Mouse (Mus musculus): ENCODE results near the gene Vwce. TPM values are rescaled to one million over a fixed set of nuclear protein-coding genes. Genes with fewer than 3 reads are reported as not detected.

The Vwce gene
- polyA plus RNA-seq, 1 experiment from 2014 or later, result 1.2 TPM

DNA sequence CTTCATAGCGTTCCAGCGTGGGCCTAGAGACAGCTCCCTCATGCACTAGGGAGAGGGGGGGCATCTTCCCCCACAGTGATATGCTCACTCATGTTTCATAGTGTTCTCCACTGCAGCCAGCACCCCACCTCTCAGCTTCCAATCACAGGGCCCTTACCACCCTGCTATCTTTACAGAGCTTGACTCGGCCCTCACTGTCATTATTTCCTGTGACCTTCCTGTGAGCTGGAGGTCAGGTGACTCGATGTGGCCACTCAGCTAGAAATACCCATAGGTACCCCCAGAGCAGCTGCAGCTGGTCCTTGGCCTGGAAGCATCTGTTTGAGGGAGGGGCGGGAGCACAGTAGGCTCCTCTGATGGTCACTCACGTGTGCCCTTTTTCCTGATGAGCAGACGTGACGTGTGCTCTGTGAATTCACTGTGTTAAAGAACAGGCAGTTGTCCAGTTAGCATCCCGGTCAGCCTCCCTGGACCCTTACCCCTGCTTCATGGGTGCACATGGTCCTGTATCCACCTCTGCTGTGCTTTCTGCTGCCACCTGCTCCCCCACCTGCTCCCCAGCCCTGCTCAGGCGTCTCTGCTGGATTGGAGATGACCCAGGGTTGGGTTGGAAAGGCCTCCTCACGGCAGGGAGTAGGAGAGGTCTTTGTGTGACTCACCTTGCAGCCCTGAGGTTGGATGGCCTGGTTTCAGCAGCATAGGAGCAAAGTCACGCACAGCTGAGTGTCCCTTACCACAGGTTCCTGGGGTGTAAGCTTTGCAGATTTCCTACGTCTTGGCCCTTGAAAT lies 73.3 kb downstream of the Vwce start:
- ATAC-seq, result no peak
- Histone ChIP-seq H3K27ac (ENCODE audit: low read depth, low read length) (no peak overlapping the region), H3K4me2 (ENCODE audit: low read length) (no peak overlapping the region), H3K4me3 (ENCODE audit: low read length) (no peak overlapping the region), H3K4me1 (ENCODE audit: control insufficient read depth, insufficient read depth, low read depth, low read length) (peaks cover 16% of the 10 kb centered on the region), H3K36me3 (ENCODE audit: control insufficient read depth, insufficient read depth, low read length) (peaks cover 14% of the 10 kb centered on the region), H3K27me3 (replicated peaks; ENCODE audit: control insufficient read depth, insufficient read depth, low read length) (no peaks in the 10 kb centered on the region), H3K9ac (ENCODE audit: low read depth, low read length) (no peak overlapping the region), H3K9me3 (ENCODE audit: control insufficient read depth, low read length) (no peaks in the 10 kb centered on the region)
- WGBS, result 76% methylated on average over 13 of the region's 13 CpGs

DNA sequence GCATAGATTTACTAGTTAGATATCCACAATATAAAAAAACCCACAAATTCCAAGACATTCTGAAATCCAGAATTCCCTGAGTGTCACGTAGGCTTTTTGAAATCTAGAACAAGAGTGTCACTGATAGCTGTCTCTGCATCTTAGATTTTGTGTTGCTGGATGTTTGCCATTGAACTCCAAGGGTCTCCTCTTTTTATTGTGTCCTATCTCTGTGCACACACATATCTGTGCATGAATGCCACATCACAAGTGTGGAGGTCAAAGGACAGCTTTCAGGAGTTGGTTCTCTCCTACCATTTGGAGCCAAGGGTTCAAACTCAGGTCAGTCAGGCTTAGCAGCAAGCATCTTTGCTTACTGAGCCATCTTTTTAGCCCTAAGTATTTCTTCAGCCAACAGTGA lies 73.9 kb downstream of the Vwce start:
- Histone ChIP-seq H3K9ac (ENCODE audit: low read depth, low read length) (no peak overlapping the region), H3K4me2 (ENCODE audit: low read length) (no peak overlapping the region), H3K9me3 (ENCODE audit: control insufficient read depth, low read length) (no peaks in the 10 kb centered on the region), H3K4me1 (ENCODE audit: control insufficient read depth, insufficient read depth, low read depth, low read length) (peaks cover 16% of the 10 kb centered on the region), H3K4me3 (ENCODE audit: low read length) (no peak overlapping the region), H3K27me3 (replicated peaks; ENCODE audit: control insufficient read depth, insufficient read depth, low read length) (no peaks in the 10 kb centered on the region), H3K36me3 (ENCODE audit: control insufficient read depth, insufficient read depth, low read length) (peaks cover 20% of the 10 kb centered on the region), H3K27ac (ENCODE audit: low read depth, low read length) (no peak overlapping the region)
- 100% methylated on average over 1 of the region's 1 CpGs for WGBS
- no peak for ATAC-seq

DNA sequence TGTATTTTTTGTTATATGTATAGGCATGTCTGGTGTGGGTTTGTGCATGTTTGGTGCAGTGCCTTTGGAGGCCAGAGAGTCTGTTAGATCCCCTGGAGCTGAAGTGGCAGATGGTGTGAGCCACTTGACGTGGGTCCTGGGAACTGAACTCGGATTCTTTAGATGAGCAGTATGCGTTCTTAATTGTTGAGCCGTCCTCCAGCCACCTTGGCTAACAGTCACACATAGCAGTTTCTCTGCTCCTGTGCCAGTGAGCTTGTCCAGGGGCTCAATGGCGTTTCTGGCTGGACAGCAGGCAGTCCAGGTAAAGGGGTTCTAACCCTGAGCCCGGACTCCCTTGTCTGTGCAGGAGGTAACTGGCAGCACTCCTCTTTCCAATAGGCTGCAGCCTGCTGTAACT lies 74.9 kb downstream of the Vwce start:
- peak overlapping the region; percentile 53 for H3K27ac ChIP-seq (ENCODE audit: low read depth, low read length)
- peaks cover 16% of the 10 kb centered on the region for H3K4me1 ChIP-seq (ENCODE audit: control insufficient read depth, insufficient read depth, low read depth, low read length)
- H3K27me3 ChIP-seq (replicated peaks; ENCODE audit: control insufficient read depth, insufficient read depth, low read length), result no peaks in the 10 kb centered on the region
- H3K9ac ChIP-seq (ENCODE audit: low read depth, low read length), result 0 out of 2 replicates have a peak overlapping the region, but pooled peaks have one; percentile 4
- no peak overlapping the region for H3K4me2 ChIP-seq (ENCODE audit: low read length)
- ATAC-seq, result no peak
- H3K9me3 ChIP-seq (ENCODE audit: control insufficient read depth, low read length), result no peaks in the 10 kb centered on the region
- H3K36me3 ChIP-seq (ENCODE audit: control insufficient read depth, insufficient read depth, low read length), result peaks cover 28% of the 10 kb centered on the region
- no peak overlapping the region for H3K4me3 ChIP-seq (ENCODE audit: low read length)
- 50% methylated on average over 6 of the region's 6 CpGs for WGBS

DNA sequence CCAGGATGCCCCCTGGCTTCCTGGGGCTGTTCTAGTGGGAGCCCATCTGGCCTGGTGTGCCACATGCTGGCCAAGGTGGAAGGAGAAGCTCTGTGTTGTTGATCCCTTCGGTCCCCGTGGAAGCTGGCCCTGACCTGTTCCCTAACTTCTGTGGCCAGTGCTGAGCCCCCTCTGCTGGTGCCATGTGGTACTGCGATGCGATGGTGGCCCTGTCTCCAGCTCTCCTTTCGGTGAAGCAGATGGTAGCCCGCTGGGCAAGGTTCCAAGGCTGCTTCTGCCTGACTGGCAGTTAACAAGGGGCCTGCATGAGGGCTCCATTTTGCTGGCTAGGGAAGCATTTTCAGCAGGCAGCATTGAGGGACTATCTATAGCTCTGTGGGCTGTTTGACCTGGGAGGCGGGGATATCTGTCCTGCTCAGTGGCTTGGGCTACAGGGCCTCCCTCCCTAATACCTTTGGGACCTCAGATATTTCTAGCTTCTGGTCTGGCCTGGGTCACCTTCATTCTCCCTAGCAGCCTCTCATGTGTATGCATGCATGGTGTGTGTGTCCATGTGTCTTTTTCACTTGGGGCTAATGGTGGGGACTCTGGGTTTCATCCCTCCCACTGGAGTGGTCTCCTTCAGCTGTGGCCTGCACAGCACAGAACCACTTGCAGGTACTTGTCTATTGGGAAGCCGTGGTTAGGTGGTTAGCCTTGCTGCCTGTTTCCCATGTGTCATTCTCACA lies 75.5 kb downstream of the Vwce start:
- Histone ChIP-seq H3K9ac (ENCODE audit: low read depth, low read length) (peak overlapping the region; percentile 20; the same call in 1 of the 2 replicates), H3K36me3 (ENCODE audit: control insufficient read depth, insufficient read depth, low read length) (peaks cover 28% of the 10 kb centered on the region), H3K4me1 (ENCODE audit: control insufficient read depth, insufficient read depth, low read depth, low read length) (peaks cover 18% of the 10 kb centered on the region), H3K27me3 (replicated peaks; ENCODE audit: control insufficient read depth, insufficient read depth, low read length) (no peaks in the 10 kb centered on the region), H3K4me3 (ENCODE audit: low read length) (no peak overlapping the region), H3K4me2 (ENCODE audit: low read length) (no peak overlapping the region), H3K27ac (ENCODE audit: low read depth, low read length) (peak overlapping the region; percentile 85), H3K9me3 (ENCODE audit: control insufficient read depth, low read length) (no peaks in the 10 kb centered on the region)
- peak; percentile 87 for ATAC-seq
- 12% methylated on average over 8 of the region's 8 CpGs for WGBS

DNA sequence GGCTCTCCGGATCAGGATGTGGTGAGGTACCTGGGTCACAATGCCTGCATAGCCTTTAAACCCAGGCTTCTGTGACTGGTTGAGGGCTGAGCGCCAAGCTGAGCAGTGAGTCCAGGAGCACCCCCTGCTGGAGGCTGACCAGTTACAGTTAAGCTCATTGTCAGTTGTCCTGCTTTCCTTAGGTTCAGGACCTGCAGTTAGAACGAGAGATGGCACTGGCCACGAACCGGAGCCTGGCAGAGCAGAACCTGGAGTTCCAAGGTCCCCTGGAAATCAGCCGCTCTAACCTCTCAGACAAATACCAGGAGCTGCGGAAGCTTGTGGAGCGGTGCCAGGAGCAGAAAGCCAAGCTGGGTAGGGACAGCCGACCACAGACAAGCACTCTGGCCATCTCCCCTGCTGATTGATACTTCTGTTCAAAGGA lies 76.1 kb downstream of the Vwce start:
- Histone ChIP-seq H3K9ac (ENCODE audit: low read depth, low read length) (0 out of 2 replicates have a peak overlapping the region, but pooled peaks have one; percentile 20), H3K4me2 (ENCODE audit: low read length) (no peak overlapping the region), H3K9me3 (ENCODE audit: control insufficient read depth, low read length) (no peaks in the 10 kb centered on the region), H3K4me3 (ENCODE audit: low read length) (no peak overlapping the region), H3K27me3 (replicated peaks; ENCODE audit: control insufficient read depth, insufficient read depth, low read length) (no peaks in the 10 kb centered on the region), H3K27ac (ENCODE audit: low read depth, low read length) (peak overlapping the region; percentile 85), H3K4me1 (ENCODE audit: control insufficient read depth, insufficient read depth, low read depth, low read length) (peaks cover 20% of the 10 kb centered on the region), H3K36me3 (ENCODE audit: control insufficient read depth, insufficient read depth, low read length) (peaks cover 28% of the 10 kb centered on the region)
- 38% methylated on average over 9 of the region's 9 CpGs for WGBS
- peak; percentile 31; the same call in 1 of the 2 replicates for ATAC-seq

DNA sequence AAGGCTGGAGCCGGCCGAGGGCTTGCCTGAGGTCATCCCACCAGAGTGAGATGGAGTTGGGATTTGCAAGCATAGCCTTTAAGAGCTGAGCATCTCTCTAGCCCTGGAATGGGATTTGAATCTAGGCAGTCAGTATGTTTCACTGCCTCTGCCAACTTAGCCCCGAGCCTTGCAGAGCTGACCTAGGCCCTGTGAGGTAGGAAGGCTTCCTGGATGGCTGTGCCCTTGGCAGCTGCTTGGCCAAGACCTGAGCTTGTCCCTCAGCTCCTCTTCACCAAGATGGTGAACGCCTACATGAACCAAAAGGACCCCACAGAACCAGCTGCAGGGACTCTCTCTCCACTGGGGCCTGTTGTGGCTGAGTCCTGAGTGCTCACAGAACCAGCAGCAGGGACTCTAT lies 76.7 kb downstream of the Vwce start:
- Histone ChIP-seq H3K27ac (ENCODE audit: low read depth, low read length) (0 out of 2 replicates have a peak overlapping the region, but pooled peaks have one; percentile 48), H3K9me3 (ENCODE audit: control insufficient read depth, low read length) (no peaks in the 10 kb centered on the region), H3K4me2 (ENCODE audit: low read length) (no peak overlapping the region), H3K4me1 (ENCODE audit: control insufficient read depth, insufficient read depth, low read depth, low read length) (peaks cover 21% of the 10 kb centered on the region), H3K27me3 (replicated peaks; ENCODE audit: control insufficient read depth, insufficient read depth, low read length) (no peaks in the 10 kb centered on the region), H3K9ac (ENCODE audit: low read depth, low read length) (no peak overlapping the region), H3K36me3 (ENCODE audit: control insufficient read depth, insufficient read depth, low read length) (peaks cover 28% of the 10 kb centered on the region), H3K4me3 (ENCODE audit: low read length) (no peak overlapping the region)
- WGBS, result 89% methylated on average over 4 of the region's 4 CpGs
- no peak for ATAC-seq

DNA sequence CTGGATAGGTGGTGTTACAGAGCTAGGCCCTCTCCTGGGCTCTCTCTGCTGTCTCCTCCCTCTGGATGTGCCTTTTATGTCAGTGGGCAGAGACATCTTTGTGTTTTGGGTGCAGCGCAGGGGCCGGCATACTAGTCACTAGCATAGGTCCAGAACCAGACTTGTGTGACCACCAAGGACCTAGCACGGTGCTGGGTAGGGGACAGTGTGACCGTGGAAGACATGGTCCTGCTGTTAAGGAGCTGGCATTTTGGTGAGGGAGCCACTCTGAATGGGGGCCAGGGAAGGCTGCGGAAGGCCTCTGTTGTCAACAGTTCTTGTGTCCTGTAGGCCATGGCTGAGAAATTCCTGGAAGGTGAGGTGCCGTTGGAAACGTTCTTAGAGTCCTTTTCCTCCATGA lies 78.2 kb downstream of the Vwce start:
- H3K4me3 ChIP-seq (ENCODE audit: low read length), result no peak overlapping the region
- H3K4me1 ChIP-seq (ENCODE audit: control insufficient read depth, insufficient read depth, low read depth, low read length), result peaks cover 21% of the 10 kb centered on the region
- WGBS, result 91% methylated on average over 7 of the region's 7 CpGs
- no peak overlapping the region for H3K9ac ChIP-seq (ENCODE audit: low read depth, low read length)
- H3K4me2 ChIP-seq (ENCODE audit: low read length), result no peak overlapping the region
- H3K27me3 ChIP-seq (replicated peaks; ENCODE audit: control insufficient read depth, insufficient read depth, low read length), result no peaks in the 10 kb centered on the region
- no peak for ATAC-seq
- peaks cover 26% of the 10 kb centered on the region for H3K36me3 ChIP-seq (ENCODE audit: control insufficient read depth, insufficient read depth, low read length)
- H3K27ac ChIP-seq (ENCODE audit: low read depth, low read length), result no peak overlapping the region
- H3K9me3 ChIP-seq (ENCODE audit: control insufficient read depth, low read length), result no peaks in the 10 kb centered on the region

DNA sequence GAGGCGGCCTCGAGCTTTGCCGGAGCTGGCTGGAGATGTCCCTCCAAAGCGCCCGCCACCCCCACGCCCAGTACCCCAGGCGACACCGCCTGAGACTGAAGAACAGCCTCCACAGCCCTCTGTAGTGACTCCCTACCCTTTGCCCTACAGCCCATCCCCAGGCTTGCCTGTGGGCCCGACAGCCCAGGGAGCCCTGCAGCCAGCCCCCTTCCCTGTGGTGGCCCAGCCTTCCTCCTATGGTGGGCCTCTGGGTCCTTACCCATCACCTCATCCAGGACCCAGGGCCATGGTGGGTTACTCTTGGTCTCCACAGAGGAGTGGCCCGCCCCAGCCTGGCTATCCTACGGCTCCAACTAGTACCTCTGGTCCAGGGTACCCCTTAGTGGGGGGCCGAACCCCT lies 78.6 kb downstream of the Vwce start:
- no peak overlapping the region for H3K27ac ChIP-seq (ENCODE audit: low read depth, low read length)
- peaks cover 23% of the 10 kb centered on the region for H3K36me3 ChIP-seq (ENCODE audit: control insufficient read depth, insufficient read depth, low read length)
- ATAC-seq, result no peak
- H3K4me2 ChIP-seq (ENCODE audit: low read length), result no peak overlapping the region
- no peaks in the 10 kb centered on the region for H3K27me3 ChIP-seq (replicated peaks; ENCODE audit: control insufficient read depth, insufficient read depth, low read length)
- WGBS, result 96% methylated on average over 12 of the region's 12 CpGs
- no peak overlapping the region for H3K9ac ChIP-seq (ENCODE audit: low read depth, low read length)
- H3K9me3 ChIP-seq (ENCODE audit: control insufficient read depth, low read length), result no peaks in the 10 kb centered on the region
- H3K4me1 ChIP-seq (ENCODE audit: control insufficient read depth, insufficient read depth, low read depth, low read length), result peaks cover 21% of the 10 kb centered on the region
- H3K4me3 ChIP-seq (ENCODE audit: low read length), result no peak overlapping the region

DNA sequence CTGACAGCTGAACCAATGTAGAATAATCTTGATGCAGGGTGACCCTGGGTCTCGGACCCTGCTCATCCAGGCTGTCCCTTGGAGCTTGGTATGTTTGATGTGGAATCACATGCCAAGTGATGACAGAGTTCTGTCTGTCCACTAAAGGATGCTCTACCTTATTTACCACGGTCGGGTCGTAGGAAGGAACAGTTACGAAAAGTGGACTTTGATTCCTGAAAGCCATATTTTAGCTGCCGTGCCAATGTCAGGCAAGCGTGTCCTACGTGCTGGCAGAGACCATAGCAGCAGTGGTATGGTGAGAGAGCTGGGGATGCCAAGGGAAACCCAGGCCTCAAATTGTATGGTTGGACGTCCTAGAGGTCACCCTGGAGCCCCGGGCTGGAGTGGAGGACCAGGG lies 79.5 kb downstream of the Vwce start:
- Histone ChIP-seq H3K27ac (ENCODE audit: low read depth, low read length) (no peak overlapping the region), H3K27me3 (replicated peaks; ENCODE audit: control insufficient read depth, insufficient read depth, low read length) (no peaks in the 10 kb centered on the region), H3K9me3 (ENCODE audit: control insufficient read depth, low read length) (no peaks in the 10 kb centered on the region), H3K4me3 (ENCODE audit: low read length) (no peak overlapping the region), H3K4me1 (ENCODE audit: control insufficient read depth, insufficient read depth, low read depth, low read length) (peaks cover 21% of the 10 kb centered on the region), H3K36me3 (ENCODE audit: control insufficient read depth, insufficient read depth, low read length) (peaks cover 23% of the 10 kb centered on the region), H3K9ac (ENCODE audit: low read depth, low read length) (no peak overlapping the region), H3K4me2 (ENCODE audit: low read length) (no peak overlapping the region)
- ATAC-seq, result no peak
- WGBS, result 95% methylated on average over 10 of the region's 10 CpGs

Measured in hindbrain, embryonic 16.5 days (tissue).